Mouse (Mus musculus): ENCODE measurements around the gene Hoxd10.

Hoxd10 gene

DNA sequence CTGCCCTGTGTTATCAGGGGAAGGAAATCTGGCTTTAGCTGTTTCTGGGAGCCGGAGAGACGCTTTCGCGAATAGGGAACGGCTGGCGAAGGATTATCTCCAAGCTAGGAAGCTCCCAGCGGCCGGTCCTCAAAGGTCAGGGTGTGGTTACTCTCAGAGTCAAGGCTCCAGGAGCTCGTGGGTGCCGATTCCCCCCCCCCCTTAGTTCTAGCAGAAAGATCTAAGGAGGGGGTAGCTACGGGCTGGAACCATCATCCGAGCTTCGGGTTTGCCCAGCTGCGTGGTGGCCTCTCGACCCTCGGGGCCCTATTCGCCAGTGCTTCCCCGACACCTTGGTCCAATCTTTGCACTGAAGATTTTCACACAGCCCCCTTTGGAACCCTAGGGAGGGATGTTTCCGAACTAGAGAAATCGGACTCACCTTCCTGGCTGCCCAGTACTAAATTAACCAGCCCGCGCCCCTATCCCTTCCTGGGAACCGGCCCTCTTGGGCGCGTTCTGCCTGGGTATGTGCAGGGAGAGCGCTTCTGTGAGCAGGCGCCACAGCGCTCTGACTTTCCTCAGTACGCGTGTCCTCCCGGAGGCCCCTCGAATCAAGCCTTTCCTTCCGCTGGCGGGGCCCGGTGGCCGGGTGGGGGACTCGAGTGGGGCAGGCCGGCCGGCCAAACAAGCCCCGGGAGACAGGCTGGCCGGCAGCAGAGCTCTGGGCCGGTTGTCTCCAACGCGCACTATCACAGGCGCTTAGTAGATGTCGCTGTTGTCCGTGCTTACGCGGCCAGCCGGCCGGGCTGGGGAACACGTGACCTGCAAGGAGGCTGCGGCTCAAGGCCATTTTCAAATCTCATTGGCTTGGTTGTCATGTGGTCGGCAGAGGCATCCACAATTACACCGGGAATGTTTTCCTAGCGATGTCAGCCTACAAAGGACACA lies at the start of gene Hoxd10:
TSS of gene Hoxd10 (plus strand) at position 903 of the 930 bp plus-strand sequence.
- DNase-seq, result no peak

DNA sequence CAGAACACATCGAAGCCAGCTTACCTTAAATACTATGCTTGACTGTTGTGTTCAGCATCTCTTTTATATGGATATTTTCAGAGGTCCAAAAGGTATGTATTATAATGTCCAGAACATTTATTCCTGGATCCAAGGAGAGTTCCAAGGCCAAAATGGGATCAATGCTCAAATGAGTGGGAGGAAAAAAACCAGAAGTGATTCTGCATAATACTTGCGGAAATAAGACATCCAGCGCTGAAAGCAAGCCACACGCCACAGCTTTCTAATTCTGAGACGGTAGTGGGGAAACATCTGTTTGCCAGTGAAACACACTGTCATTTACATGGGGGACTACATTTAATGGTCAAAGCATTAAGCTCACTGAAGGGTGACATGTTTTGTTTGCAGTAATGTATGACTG lies 49.3 kb upstream of the Hoxd10 start:
- DNase-seq, result no peak

DNA sequence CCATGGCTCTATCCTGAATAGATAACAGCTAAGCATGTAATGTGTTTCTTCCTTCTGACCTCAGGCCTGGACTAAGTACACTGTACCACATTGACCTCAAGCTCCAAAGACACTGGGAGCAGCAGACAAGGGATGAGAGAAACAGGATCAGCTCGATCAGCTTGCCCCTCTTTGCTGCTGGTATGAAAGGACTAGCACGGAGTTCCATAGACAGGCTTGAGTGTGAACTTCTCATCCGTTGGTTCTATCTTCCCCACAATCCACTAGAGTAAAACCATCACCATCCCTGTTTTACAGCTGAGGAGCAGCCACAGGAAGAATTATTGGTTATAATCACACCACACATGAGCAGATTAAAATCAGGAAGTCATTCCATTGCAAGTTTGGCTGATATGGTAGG lies 46.1 kb upstream of the Hoxd10 start:
- DNase-seq, result no peak

DNA sequence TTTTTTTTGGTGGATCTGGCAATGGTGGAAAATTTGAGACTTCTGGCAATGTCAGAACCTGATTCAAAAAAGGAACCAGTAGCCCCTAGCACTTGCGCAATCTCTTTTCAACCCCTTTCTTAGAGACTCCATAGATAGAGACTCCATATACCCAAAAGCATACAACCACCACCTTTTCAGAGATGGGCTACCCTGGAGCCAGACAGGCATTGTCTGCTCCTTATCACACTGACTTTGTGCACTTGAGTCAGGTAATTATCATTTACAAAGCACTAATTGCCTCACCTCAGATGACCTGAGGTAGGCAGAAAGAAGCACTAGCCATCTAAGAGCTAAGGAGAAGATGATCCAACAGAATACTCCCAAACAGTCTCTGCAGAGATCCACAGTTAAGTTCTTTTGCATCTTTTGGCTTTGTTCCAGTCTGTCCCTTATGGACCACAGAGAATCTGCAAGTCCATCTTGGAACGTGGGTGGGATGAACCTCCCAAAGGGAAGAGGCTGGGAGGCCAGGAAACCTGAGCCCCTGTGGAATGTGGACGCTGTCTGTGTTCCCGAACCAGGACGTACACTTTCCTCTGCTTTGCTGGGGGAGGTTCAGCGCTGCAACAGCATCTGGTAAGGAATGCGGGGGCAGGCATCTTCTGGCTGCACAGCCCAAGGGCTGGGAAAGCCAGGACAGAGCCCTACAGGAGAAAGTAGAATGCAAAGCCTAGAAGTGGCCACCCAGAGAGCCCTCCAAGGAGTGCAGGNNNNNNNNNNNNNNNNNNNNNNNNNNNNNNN lies 44.5 kb upstream of the Hoxd10 start:
- DNase-seq, result no peak

DNA sequence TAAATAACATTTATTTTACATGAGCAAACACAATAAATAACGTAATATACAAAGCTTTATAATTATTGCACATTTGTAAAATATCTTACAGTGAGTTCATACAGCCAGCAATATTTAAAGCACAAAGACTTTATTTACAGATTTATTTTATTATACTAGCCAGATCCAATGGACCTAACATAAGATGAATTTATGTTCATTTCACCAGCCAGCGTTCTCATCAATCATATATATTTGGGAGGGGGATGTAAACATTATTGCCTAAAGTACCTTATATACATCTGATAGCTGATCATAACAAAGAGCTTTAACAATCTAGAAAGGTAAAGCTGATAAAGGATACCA lies 38.8 kb upstream of the Hoxd10 start:
- DNase-seq, result no peak

DNA sequence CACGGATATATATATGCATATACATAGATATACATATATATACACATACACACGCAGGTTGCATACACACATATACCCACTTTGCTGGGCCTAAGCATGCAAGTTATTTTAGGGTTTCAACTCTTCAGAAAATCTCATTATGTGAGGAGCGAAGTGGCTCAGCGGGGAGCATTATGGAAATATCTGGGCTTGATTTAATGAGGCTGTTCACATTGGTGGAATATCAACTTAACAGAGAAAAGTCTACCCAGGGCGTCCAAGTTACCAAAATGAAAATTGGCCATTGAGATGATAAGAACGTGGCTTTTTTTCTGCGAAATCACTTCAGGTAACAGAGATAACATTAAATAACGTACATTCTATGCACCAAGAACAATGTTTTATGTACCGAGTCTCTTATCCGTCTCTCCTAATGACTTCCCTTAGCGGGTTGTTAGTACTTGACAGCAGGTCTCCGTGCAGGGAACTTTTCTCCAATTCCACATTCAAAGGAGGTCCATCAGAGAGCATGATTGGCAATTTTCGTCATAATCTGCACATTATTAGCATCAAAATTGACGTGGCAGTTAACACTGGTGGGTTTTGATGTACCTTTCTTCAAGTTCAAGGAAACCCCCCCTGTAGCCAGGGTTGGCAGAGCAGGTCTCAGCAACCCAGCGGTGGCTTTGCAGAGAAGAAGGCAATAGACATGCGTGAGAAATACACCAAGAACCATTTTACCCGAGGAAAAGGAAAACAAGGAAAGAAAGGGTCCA lies 37.8 kb upstream of the Hoxd10 start:
- DNase-seq, result no peak

GRCm38 (mm10) chr2:74654743-74655419 lies 36.8 kb upstream of the Hoxd10 start:
- DNase-seq, result no peak

DNA sequence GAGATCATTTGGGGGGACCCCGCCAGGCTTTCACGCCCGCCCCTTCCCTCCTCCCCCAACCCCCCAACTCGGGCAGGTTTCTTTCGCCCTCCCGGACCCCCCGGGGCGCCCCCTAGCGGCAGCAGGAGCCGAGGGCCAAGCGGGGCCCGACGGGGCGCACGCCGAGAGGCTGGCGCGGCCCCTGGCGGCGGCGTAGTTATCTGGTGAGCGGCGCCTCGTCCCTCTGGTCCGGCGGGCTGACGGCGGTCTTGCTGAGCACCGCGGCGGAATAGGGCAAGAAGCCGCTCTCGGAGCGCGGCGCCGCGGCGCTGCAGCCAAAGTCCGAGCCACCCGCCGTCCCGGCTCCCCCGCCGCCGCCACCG lies 36.3 kb upstream of the Hoxd10 start:
- no peak for DNase-seq

DNA sequence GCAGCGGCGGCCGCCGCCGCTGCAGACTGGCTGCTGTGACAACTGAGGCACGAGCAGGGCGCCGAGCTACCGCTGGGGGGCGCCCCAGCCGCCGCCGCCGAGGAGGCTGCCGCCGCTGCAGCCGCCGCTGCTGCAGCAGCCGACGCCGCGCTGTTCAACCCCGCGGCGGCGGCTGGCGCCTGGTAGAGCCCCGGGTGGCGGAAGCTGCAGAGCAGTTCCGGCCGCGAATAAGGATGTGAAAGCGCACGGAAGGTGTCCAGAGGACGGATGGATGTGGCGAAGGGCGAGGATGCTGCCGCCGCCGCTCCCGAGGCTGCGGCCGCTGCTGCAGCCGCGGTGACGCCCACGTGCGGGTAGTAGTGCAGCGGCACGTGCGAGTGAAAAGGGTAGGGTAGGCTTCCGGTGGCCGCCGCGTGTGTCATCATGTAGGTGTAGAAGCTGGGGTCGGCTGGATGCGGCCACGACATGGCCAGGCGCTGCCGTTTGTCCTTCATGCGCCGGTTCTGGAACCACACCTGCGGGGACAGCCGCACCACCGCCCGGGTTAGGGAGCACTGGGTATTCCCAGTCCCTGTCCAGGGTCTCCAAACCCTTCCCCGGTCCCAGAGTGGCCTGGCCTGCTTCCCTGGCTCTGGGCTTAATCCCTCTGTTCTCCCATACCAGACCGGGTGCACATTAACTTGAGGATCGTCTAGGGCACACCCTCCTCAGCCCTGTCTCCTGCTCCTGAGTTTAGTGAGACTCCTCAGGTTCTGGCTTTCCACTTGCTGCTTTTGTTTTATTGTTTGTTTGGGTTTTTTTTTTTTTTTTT lies 35.7 kb upstream of the Hoxd10 start:
- no peak for DNase-seq

DNA sequence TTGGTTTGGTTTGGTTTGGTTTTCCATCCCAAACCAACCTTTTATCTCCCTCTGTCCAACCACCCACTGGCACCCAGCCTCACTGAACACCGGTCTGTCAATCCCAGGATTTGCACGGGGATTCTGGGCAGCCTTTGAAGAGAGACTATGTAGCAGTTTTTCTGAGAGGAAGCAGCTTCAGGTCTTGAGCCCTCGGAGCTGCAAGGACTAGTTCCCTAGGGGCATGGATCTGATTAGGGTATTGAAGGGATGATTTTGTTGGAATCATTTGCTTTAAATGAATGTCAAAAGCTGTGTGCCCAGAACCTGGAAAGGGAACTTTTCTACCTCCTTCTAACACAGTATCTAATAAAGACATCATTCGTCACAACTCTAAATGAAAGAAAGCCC lies 35.1 kb upstream of the Hoxd10 start:
- no peak for DNase-seq

DNA sequence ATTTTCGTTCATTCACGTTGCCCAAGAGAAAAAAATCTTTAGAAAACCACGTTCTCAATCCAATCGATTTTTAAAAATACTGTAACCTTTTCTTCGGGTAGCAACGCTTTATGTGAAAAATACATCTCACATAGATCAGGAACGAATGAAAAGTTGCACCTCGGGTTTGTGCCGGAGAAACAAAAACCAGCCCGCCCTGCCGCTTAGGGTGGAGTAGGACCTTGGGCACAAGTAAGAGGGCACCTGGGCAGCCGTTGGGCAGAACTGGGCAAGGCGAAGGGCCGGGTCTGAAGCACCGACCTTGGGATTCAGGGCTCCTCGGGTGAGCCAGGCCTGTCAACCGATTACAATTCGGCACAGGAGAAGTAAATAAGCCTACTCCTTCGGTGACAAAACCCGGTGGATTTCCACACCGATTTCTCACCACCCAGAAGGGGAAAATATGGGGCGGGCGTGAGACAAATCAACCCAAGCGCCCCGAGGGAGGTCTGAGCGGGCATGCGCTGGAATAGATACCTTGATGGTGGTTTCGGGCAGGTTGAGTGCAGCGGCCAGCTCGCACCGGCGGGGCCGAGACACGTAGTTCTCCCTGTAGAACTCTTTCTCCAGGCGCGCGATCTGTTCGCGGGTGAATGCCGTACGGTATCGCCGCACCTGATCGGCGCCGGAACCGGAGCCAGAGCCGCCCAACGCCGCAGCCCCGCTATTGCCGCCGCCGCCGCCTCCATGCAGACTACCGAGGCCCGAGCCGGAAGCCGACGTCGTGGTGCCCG lies 34.3 kb upstream of the Hoxd10 start:
- no peak for DNase-seq

GRCm38 (mm10) chr2:74658024-74658666 lies 33.6 kb upstream of the Hoxd10 start:
- DNase-seq, result no peak

DNA sequence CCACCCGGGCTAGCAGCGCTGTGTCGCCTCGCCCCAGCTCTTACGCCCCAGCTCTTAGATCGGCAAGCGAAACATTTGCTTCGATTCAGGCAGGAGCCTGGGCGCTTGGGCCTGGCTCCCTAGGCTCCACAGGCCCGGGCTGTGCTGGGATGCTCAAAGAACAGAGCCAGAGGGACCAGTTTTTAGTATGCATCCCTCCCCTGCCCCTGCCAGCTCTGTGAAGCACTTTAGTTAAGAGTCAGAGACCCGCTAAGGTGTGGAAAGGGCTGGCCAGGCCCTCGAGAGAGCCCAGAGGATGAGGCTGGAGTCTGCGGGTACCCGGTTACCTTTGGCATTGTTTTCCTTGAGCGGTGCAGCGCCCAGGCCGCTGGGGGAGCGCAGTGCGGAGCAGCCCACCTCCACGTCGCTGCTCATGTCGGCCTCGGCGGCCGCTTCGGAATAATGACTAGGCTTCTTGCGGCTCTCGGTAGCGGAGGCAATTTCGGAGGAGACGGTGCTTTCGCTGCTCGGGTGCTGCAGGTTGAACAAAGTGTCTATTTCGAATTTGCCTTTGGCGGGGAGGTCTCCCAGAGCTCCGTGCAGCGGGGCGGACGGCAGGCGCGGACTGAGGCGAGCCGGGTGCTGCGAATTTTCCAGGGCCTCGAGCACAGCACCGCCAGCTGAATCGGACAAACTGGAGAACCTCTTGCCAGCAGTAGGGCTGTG lies 32.9 kb upstream of the Hoxd10 start:
- no peak for DNase-seq

DNA sequence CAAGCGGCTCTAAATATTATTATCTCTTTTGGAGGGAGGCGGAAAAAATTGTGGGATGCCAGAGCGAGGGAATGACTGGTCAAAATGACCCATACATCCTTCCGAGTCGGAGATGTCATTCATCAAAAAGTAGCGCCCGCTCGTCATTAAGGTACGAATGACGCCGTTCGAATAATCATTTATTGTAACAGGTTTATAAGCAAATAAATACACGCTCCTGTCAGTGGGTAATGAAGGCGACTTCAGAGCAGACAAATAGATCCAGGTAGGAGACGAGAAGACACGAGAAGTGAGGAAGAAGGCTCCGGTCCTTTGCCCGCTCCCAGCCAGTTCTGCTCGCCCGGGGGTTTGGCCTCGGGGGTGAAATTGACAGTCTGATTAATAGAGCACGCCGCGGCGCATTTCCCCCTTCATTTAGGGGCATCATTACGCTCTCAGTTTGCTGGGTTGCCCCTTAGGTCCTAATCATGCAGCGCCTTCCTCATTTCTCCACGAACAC lies 32.2 kb upstream of the Hoxd10 start, which contains the start of gene Evx2:
TSS of gene Evx2 (minus strand) at position 51 of the 499 bp plus-strand sequence.
- DNase-seq, result no peak

DNA sequence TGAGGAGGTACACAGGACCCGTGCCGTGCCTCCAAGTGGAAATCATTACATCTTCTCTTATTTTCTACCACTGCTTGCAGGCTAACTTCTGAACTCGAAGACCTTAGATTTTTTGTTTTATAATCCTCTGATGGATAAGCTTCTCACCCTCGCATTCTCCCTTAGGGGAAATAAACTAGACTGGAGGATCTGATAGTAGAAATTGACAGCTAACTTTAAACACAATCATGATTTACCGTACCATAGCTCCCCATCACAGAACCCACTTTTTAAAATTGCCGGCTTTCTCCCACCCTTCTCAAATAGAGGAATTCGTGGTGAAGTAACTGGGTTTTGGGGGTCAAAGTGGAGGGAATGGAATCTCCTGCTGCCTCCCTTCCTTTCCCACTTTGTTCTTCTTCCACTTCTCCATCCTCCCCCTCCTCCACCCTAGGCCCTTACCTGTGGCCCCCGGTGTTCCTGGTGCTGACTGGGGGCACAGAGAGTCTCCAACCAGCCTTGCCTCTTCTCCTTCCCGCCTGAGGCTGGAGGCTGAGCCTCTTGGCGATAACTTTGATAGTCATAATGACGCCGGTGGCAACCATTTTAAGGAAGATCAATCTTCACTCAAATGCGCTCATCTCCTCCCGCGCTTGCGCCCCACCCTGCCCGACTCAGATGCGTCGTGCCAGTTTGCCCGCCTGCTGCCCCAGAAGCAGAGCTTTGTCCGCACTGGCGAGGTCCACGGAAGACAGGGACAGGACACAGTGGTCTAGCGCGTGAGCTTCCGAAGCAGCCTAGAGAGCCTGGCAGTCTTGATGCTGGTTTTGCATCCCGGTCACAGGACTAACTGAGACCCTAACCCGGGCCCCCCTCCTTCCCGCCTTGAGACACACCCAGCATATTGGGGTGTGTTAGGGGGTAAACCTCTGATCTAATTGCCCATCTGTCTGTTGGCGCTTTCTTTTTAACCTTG lies 31.0 kb upstream of the Hoxd10 start:
- DNase-seq, result no peak

DNA sequence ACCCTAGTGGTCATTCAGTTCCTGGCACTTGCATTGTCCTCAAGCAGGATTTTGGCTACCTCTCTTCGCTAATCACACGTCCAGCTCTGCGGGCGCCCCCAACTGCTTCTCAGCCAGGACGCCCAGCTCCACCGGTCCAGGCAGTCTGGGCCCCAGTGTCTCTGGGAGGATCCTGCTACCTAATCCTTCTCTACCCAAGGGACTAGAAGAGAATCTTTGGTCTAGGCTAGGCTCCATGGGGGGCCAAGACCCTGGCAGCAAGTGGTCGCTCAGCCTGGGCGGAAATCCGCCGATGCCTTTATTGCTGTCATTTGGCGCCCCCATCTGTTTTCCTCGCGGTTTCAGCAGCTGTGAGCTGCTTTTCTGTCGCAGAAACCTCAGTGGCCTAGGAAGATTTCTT lies 30.0 kb upstream of the Hoxd10 start:
- DNase-seq, result no peak

DNA sequence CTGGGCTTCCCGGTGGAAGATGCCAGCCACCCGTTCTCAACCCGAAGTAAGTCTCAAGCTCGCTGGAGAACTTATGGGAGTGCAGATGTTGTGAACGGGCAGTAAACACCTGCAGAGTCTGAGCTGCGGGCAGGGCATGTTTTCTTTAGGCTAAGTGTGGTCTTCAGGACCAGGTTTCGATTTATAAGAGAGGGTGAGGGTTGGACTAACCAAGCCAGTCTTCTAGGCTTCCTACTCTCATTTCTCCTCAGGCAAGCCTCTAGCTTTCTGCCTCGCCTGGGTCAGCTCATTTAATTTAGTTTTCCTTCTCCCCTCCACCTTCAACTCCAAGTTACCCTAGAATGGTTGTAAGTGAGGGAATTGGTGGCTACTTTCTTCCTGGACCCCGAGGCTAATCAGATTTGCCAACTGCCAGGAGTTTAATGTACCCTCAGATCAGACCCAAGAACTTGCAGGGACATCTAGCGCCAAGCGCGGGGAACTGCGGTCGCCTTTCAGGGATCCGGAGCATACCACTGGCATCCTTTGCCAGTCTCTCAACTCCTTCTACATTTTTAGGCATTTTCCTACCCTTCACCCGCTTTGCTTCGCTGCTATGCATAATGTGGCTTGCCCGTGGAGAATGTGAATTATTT lies 28.3 kb upstream of the Hoxd10 start:
- no peak for DNase-seq

DNA sequence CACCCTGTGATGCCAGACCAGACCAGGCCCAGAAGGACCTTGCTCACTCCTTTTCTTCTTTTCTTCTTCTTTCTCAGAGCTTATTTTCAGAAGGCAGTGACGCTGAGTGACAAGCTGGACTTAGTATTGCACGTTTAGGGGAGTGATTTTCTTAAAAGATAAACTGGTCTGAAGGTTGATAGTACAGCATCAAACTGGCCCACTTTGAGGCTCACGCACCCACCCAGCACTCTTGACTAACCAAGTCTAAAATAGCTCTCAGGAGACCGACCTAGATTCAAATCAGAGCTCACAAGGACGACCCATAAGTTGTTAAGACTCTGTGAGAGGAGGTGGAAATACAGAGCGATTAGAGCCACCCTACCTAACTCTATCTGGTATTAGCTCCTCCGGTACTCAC lies 25.3 kb upstream of the Hoxd10 start:
- no peak for DNase-seq

Measured in cerebellum, adult 8-10 months (tissue).